In the genomic region with DNA sequence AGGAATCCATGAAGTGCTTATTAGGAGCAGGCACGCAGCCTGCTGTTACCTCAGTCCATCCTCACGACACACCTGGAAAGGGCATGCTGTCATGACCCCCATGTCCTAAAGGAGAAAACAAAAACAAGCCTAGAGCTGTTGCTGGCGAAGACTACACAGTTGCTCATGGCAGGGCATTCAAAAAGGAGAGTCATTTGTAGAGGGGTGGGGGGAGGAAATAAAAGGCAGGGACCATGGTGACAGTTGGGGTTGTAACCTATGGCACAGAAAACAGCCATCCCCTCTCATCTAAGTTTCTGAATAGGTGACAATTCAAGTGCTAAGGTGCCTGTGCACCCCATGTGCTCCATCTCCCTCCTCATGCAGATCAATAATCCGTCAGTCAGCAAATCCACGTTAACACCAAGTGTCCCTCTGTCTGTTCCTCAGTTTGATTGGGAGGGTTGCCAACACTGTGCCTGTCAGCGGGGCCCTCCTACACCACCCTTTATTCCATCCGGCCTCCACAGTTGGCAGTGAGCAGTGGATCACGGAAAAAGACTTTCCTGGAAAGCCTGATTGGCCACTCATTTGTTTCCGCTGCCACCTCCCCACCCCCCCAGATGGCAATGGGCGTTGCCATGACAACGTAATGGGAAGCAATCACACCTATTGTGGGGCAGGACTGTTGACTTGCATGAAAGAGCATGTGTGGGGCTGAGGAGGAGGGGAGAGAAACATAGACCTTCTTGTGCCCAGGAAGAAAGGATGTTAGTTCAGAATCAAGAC, we compare ENCODE assay signal across 8 mouse cellular contexts.
DNase-seq lines count a peak whose midpoint lies in the region; ATAC-seq lines count a peak whose summit lies in the region.

No protein-coding gene starts in this region.

- ATAC-seq in monocyte, adult 5-6 weeks (replicated peaks; ENCODE audit: insufficient number of reproducible peaks, low FRiP score, low TSS enrichment, poor library complexity, severe bottlenecking): no peak

- peaks cover 58% of the 10 kb centered on the region for H3K4me1 ChIP-seq in hindbrain, embryonic 10.5 days (replicated peaks)
- peaks cover 46% of the 10 kb centered on the region for H3K4me1 ChIP-seq in limb, embryonic 10.5 days

- peak overlapping the region; percentile 22 for H3K4me3 ChIP-seq in hindbrain, embryonic 10.5 days
- peak overlapping the region; percentile 4 for H3K4me3 ChIP-seq in limb, embryonic 10.5 days

- H3K36me3 ChIP-seq in hindbrain, embryonic 10.5 days: no peaks in the 10 kb centered on the region
- H3K36me3 ChIP-seq in limb, embryonic 10.5 days: no peaks in the 10 kb centered on the region

- 18% methylated on average over 11 of the region's 11 CpGs for WGBS in hindbrain, embryonic 10.5 days
- WGBS in limb, embryonic 10.5 days: 26% methylated on average over 11 of the region's 11 CpGs

- peak overlapping the region; percentile 71 for H3K27ac ChIP-seq in hindbrain, embryonic 10.5 days
- peak overlapping the region; percentile 62; the same call in 1 of the 2 replicates for H3K27ac ChIP-seq in limb, embryonic 10.5 days

- H3K27me3 ChIP-seq in hindbrain, embryonic 10.5 days (ENCODE audit: insufficient read depth, poor library complexity, severe bottlenecking): no peaks in the 10 kb centered on the region
- H3K27me3 ChIP-seq in limb, embryonic 10.5 days (ENCODE audit: low read depth, poor library complexity, severe bottlenecking): no peaks in the 10 kb centered on the region

- H3K9me3 ChIP-seq in hindbrain, embryonic 10.5 days: no peaks in the 10 kb centered on the region
- no peaks in the 10 kb centered on the region for H3K9me3 ChIP-seq in limb, embryonic 10.5 days (replicated peaks)

- peak; percentile 8 for DNase-seq in ovary, adult 18-20 months (ENCODE audit: low spot score)
- no peak for DNase-seq in ovary, postnatal 36 days (ENCODE audit: low spot score)
- DNase-seq in hindbrain, embryonic 10.5 days (ENCODE audit: low spot score): peak; percentile 75
- DNase-seq in limb, embryonic 10.5 days (ENCODE audit: low spot score): peak; percentile 68
- DNase-seq in right cerebral cortex, postnatal 36 days (ENCODE audit: low spot score in 2 of 2): peak; percentile 65 to 67
- no peak for DNase-seq in adrenal gland, postnatal 14 days
- DNase-seq in thymus, postnatal 0 days (ENCODE audit: low spot score): no peak

Comparison
In these comparisons a context has a peak if more than half of its experiments do, and no peak if none do; other contexts are left out.
1. DNase-seq: peak in ovary, adult 18-20 months (single experiment), hindbrain, embryonic 10.5 days (single experiment), limb, embryonic 10.5 days (single experiment) and right cerebral cortex, postnatal 36 days (2 of 2); none in ovary, postnatal 36 days (single experiment), adrenal gland, postnatal 14 days (single experiment) and thymus, postnatal 0 days (single experiment).